Mouse (Mus musculus) layer of hippocampus, adult 8-10 months (tissue): ENCODE data around the gene Ptpa. TPM values are rescaled to one million over a fixed set of nuclear protein-coding genes. Genes with fewer than 3 reads are reported as not detected.

Experiments
- DNase-seq, 2 experiments: peaks; one replicate each; pipeline ENCODE4 v3.0.0; 2022; ENCODE audit warnings: low spot score in 2 of 2
- total RNA-seq, 4 experiments: library from RNA; stranded (reverse); gene quantifications; 2 replicates each; pipeline ENCODE4 v1.2.4; 2022

Ptpa gene
- total RNA-seq, 4 experiments from 2014 or later, result 165 to 175 (median 173) TPM

GRCm38 (mm10) chr2:30436809-30437208 lies 21.0 kb downstream of the Ptpa start:
- DNase-seq, result no peak

- DNase-seq, result no peak
These were observed 22.0 kb downstream of the Ptpa start for GRCm38 (mm10) chr2:30437791-30438190.

- no peak for DNase-seq
These were observed 23.8 kb downstream of the Ptpa start for GRCm38 (mm10) chr2:30439631-30440030.

DNA sequence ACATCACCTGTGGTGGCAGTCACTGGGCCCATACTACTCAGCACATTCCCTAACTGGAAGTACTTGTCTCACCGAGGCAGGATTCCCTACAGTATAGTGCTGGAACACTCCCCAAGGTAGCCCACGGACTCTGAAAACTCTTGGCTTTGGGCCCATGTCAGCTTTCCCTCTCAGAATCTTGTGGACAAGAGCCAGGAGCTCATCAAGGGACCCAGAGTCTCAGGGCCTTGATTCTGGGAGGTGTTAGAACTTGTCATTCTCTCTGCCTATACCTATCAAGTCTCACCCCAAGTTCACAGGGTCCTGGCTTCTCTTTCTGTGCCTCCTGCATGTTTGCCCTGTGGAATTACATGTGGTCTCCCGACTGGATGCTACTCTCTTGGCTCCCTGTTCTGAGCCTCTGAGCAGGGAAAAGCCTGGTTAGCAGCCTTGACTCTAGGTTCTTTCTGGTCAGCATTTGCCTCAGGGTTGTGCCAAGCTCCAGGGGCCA lies 24.4 kb downstream of the Ptpa start:
- no peak for DNase-seq

- DNase-seq, result peak in 1 of 2 experiments; percentile 57
These were observed 25.1 kb downstream of the Ptpa start for GRCm38 (mm10) chr2:30440701-30441517.

- DNase-seq, result peak; percentile 65 to 80
These were observed 26.0 kb downstream of the Ptpa start for GRCm38 (mm10) chr2:30441518-30442497.

- no peak for DNase-seq
These were observed 26.7 kb downstream of the Ptpa start for GRCm38 (mm10) chr2:30442498-30442890.

DNA sequence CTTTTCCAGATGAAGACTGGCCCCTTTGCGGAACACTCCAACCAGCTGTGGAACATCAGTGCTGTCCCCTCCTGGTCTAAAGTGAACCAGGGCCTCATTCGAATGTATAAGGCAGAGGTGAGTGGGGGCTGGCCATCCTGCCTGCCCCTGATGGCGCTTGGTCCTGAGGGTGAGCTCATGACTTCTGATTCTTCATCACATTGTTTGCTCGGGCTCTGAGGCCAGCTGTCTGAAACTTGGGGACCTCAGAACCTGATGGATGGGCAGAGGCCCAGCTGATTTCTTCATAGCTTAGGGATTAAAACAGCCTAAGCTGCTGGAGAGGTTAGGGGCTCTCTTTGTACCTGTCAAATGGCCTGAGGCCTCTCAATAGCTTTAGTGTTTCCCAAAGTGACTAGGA lies 27.4 kb downstream of the Ptpa start:
- no peak for DNase-seq

DNA sequence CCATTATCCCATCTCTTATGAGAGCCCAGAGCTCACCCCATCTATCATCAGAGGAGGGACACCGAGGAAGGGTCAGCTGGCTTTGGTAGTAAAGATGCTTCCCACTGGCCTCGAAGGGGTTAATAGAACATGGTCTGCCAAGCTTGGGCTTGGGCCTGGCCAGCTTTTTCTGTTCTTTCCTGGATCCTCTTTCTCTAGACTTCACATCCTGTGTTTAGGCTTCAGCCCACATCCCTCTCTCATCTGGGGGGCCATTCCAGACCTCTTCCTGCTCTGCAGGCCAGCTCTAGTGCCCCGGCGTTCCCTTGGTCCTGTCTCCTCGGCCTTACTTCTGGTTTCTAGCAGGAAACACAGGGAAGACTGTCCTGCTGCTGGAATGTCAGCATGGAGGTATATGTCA lies 28.2 kb downstream of the Ptpa start:
- no peak for DNase-seq

GRCm38 (mm10) chr2:30444450-30444849 lies 28.6 kb downstream of the Ptpa start:
- no peak for DNase-seq

DNA sequence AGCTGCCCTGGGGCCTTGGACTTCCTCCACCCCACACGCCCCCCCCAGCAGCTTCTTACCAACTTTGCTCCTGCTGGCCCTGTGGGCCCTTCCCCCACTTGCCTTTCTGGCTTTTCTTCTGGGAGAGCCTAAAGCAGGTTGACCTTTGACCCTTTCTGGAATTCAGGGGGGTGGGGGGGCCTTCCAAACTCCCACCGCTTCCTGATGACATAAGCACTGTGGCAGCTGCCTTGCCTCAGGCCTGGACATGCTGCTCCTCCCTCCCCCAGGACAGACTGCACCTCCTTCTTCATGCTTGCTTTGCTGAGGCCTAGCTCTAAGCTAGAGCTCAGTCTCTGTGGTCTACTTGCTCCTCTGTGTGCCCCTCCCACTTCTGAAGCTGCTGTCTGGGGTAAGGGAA lies 29.5 kb downstream of the Ptpa start:
- no peak for DNase-seq

DNA sequence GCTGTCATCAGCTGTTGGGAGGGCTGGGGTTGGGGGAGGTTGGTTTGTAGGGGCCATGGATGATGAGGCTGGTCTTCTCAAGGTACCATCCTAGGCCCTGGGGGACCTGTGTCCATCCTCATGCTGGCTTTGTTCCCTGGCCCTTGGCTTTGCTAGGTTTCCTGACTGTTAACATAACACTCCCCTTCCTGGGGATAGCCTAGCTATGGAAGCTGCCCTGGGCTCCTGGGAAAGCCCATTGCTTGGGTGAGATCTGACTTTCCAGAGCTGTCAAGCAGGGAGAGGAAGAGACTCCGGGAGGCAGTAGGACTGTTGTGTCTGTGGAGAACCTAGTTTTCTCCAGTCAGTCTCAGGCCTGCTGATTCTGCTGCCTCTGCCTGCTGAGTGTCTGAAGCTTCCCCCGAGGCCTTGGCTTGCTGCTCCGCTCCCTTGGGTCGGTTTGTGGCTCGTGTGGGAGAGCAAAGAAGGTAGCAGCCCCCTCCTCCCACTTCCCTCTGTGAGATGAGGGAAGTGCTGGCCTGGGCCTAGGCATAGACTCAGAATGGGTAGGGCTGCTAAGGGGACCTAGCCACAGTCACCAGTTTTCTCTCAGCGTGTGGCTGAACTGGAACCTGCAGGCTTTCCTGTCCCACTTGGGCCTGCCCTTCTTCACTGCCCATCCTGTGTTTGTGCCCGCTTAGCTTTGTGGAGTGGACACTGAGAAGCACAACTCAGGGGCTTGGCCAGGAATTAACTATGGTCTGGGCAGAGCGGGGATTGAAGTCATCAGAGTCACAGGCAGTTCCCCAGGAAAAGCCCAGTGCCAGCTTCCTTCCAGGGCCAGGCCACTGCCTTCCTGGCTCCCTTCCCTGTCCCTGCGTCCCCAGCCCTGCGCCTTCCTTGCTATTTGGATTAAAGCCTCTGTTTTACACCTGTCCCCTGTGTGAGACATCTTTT lies 31.3 kb downstream of the Ptpa start:
- DNase-seq, result no peak

DNA sequence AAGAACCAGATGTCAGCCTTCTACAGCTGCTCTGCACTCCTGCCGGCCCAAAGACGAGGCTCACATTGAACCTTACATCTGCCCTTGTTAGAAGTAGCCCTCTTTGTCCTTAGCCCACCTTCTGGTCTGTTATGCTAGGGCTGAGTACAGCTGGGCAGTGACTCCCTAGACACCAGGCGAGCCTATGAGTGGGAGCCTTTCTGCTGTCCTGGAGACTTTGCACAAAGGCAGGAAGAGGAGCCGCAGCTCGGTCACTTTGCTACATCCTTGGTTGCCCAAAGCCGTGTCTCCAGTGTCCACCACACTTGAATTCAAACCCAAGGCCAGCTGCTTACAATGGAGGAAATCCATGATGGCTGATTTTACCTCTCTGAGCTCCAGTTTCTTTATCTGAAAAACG lies 32.5 kb downstream of the Ptpa start:
- no peak for DNase-seq

DNA sequence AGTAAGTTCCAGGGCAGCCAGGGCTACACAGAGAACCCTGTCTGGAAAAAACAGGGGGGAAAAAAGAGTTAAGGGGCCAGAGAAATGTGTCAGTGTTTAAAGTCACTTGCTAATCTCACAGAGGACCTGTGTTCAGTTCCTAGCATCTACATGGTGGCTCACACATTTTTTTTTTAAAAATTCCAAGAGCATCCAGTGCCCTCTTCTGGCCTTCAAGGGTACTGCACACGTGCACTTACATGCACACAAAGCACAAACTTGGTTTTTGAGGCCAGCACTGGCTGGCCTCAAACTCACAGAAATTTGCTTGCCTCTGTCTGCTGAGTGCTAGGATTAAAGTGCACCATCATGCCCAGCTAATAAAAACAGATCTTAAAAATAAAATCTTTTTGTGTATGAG lies 34.7 kb downstream of the Ptpa start:
- no peak for DNase-seq

GRCm38 (mm10) chr2:30451525-30451924 lies 35.7 kb downstream of the Ptpa start:
- DNase-seq, result no peak

DNA sequence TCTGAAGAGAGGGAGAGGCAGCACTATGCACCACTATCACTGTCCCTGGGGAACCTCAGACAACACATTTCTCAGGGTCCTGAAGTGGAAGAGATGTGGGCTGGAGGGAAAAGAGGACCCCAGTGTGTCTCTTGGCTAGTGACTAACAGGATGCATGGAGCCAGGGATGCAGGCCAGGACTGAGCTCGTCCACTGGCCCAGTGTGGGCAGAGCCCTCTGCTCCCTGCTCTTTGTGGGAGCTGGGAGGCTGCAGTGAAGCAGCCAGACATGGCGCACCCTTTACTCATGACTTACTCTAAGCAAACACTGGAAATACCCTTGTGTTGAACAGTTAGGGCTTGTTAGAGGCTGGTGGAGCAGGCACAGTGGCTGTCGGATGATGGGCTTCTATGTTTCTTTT lies 37.7 kb downstream of the Ptpa start:
- DNase-seq, result no peak

- DNase-seq, result no peak
These were observed 38.7 kb downstream of the Ptpa start for GRCm38 (mm10) chr2:30454587-30454986.

DNA sequence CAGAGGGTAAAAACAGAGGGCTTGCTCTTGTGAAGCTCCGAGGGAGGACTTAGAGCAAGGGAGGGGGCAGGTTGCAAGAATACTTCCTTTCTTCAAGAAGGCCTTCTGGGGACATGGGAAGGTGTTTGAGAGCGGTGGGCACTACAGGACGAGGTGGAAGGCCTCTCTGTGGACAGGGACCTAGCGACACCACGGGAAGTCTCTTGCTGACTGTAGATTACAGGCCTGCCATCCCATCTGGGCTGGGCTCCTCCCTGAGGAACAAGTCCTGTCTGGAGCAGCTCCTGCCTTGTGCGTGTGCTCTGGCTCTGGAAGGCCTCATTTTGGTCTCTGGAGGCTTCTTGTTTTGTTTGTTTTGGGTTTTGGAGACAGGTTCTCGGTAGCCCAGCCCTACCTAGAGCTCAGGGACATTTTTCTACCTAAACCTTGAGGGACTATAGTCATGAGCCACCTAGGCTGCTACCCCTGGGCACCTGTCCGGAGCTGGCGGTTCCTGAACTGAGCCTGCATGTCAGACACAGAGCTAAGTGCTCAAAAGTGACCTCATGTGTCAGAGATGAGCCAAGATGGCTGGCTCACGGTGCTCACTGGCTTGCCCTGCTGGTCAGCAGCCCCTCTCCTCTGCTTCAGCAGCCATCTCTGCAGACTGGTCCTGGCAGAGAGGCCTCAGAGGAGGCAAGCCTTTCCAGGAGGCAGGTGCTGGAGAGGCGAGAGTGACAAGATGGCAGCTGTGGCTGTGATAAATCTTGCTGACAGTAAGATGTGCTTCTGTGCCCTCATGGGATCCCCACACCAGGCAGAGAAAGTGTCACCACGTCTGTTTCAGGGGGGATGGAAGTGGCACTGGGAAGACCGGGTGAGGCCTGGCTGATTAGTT lies 40.5 kb downstream of the Ptpa start:
- DNase-seq, result no peak

DNA sequence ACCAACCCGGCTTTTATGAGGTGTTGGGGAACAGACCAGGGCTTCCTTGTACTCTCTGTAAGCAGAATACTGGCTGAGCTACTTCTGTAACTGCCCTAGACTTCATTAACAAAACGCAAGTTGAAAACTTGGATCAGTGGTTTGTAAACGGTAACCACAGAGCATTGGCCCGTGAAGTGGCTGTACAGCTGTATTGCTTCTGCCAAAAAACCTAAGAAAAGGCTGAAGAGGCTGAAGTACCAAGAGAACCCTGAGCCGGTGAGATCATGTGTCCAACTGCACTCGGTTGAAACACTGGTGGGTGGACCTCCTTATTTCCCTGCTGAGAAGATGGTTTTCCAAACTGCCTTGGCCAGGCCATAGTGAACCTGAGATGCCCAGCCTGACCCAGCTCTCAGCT lies 42.5 kb downstream of the Ptpa start:
- no peak for DNase-seq

DNA sequence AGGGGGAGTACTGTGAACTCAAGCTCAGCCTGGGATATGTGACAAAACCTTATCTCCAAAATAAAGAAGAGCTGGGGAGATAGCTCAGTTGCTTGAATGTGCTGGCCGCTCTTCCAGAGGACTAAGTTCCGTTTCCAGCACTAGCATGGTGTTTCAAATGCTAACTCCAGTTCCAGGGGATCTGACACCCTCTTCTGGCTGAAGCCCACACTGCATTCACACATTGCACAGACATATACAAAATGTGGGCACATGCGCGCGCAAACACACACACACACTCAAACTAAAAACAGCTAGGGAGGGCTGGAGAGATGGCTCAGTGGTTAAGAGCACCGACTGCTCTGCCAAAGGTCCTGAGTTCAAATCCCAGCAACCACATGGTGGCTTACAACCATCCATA lies 43.4 kb downstream of the Ptpa start:
- DNase-seq, result no peak
